Mouse (Mus musculus) kidney, adult 9 months (tissue): ENCODE results near the gene Lhfp.
A peak's percentile ranks its signal among the peaks of the same experiment; 100 is the strongest.
"Not testable (repeated sequence)": the region's sequence is repeated elsewhere in the genome, so short reads cannot be mapped to it uniquely, and the experiment has no call there.

Experiments used
- DNase-seq: peaks from one replicate; pipeline ENCODE4 v3.0.0; 2022

The Lhfp gene

DNA sequence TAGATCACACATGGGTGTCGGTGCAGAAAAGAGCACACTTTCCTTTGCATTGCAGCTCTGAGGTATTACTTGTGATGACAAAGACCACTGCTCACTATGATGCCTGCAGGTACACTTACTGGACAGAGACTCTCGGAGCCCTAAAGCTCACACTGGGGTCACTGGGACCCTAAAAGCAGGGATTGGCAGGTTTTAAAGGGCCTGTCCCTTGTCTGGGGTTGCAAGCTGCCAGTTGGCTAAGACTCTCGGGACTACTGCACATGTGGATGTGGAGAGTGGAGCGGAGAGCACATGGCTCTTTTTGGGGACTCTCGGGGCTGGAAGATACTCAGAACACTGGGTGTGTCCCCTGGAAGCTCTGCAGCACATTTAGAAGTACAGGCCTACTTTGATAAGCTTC lies 182.8 kb downstream of the Lhfp start:
- no peak for DNase-seq

- DNase-seq, result no peak
These were observed 184.4 kb downstream of the Lhfp start for GRCm38 (mm10) chr3:53225774-53226173.

DNA sequence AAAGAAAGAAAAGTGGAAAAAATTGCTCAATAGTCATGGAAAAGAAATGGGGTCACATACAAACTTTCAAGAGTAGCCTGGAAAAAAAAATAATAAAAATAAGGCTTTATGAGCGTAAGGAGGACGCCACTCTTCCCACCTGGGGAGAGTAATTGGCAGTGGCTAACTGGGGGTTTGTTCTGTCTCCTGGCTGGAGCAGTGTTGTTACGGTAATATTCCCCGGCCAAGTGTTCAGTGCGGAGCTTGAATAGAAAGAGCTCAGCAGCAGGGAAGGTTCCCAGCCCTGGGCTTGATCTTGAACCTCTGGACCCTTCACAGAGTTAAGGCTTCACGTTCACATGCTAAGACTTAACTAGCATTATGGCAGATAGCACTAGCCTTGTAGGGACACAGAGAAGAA lies 184.9 kb downstream of the Lhfp start:
- no peak for DNase-seq

- no peak for DNase-seq
These were observed 186.5 kb downstream of the Lhfp start for GRCm38 (mm10) chr3:53227866-53228265.

- DNase-seq, result no peak
These were observed 189.2 kb downstream of the Lhfp start for GRCm38 (mm10) chr3:53230562-53230961.

DNA sequence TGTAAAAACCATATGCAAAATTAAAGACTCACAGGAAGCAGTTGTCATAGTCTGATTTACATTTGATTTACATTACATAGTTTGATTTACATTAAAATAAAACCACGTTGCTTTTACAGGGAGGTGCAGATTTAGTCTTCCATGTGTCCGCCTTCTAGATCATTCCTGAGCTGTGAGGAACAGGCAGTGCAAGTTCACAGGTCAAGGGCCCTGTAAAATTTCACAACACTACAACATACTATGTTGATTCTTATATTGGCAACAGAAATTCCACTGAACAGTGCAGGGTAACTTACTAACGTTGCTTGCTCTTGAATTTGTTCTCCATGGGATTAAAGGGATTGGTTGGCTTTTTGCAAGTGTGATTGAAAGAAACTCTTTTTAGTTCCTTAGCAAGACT lies 189.8 kb downstream of the Lhfp start:
- DNase-seq, result no peak

DNA sequence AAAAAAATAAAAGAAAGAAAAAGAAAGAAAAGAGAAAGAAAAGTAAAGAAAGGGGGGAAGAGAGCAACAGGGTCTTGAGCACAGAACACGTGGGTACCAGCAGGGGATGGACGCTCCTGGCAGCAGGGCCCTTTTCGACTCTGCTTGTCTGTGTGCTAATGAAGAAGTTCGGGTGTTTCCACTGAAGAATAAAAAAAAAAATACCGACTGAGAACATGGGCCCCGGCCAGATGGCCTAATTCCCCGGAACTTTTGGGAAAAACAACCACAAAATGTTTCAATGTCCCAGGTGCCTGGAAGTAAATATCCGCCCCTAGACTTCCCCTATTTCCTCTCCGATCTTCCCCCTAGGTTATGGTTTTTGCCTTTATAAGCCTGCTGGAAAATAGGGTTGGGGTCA lies 191.1 kb downstream of the Lhfp start:
- DNase-seq, result not testable (repeated sequence)

DNA sequence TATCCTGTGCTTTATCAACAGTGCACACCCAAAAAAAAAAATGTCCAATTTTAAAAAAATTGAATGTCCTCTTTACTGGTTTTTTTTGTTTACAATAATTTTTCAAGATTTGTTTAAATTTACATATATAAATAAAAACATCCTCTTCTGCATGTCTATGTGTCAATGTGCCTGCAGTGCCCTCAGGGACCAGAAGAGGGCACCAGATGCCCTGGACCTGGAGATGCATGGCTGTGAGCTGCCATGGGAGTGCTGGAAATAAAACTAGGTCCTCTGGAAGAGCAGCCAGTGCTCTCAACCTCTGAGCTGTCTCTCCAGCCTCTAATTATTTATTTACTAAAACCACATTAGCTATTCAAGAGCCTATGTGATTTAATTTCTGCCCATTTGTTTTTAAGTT lies 193.4 kb downstream of the Lhfp start:
- no peak for DNase-seq

GRCm38 (mm10) chr3:53236471-53236870 lies 195.1 kb downstream of the Lhfp start:
- DNase-seq, result no peak

DNA sequence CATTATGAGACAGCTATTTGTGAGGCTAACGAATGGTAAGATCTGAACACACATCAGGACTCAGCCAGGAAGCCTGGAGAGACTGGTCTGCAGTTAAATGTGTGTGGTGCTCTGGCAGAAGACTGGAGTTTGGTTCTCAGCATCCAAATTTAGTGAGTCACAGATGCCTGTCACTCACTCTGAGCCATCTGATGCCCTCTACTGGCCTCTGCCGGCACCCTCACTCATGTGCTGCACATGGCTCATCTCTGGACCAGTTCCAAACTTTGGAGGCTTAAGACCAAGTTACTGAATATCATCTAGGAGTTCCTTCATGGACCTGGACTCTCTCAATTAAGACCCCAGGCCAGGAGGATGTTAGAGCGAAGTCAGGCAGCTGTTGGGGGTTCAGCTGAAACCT lies 198.8 kb downstream of the Lhfp start:
- DNase-seq, result no peak

GRCm38 (mm10) chr3:53245571-53246208 lies 204.4 kb downstream of the Lhfp start:
- DNase-seq, result no peak

DNA sequence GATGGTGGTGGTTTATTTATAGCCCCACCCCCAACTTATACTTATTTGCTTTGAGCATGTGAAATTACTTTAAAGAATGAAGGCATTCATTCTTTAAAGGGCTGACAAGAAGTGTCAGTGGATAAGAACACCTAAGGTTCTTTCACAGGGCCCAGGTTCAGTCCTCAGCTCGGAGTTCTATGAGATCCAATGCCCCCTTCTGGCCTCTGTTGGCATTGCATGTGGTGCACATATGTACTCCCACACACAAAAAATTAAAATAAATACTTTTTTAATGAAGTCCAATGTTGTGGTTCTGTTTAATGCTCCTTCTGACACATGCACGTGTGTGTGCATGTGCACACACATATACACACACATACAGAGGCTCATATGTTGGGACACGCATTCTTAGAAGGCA lies 205.8 kb downstream of the Lhfp start:
- DNase-seq, result peak; percentile 24

DNA sequence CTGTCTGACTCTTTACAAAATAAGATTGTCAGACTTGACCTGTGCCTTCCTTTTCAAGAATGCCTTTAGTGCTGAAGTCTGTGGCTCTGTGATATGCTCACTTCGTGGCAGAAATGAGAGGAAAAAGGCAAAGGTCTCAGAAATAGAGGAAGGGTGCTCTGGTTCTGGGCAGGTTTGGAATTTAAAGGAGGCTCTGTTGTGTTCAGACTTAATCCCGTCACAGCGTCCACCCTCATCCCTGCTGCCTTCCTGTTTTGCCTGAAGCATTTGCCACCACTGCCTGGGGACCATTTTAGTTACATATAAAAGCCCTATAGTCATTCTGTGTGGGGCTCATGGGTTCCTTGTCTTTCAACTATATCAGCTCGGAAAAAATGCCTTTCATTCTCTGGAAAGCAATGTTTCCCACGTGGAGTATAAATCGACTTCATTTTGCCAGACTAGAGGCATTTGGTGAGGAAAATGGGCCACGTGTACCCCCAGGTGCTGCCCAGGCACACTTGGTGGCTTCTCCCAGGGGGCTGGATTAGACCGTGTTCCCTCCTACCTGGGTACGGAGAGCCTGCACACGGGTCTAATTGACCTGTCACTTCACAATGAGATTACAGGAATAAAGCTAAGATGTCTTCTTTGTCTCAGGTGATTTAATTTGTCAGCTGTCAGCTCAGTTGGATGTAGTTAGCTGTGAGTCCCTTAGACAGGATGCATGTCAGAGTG lies 207.0 kb downstream of the Lhfp start:
- DNase-seq, result no peak

GRCm38 (mm10) chr3:53252556-53252955 lies 211.2 kb downstream of the Lhfp start:
- DNase-seq, result no peak

GRCm38 (mm10) chr3:53253223-53253832 lies 212.0 kb downstream of the Lhfp start:
- DNase-seq, result peak; percentile 40

DNA sequence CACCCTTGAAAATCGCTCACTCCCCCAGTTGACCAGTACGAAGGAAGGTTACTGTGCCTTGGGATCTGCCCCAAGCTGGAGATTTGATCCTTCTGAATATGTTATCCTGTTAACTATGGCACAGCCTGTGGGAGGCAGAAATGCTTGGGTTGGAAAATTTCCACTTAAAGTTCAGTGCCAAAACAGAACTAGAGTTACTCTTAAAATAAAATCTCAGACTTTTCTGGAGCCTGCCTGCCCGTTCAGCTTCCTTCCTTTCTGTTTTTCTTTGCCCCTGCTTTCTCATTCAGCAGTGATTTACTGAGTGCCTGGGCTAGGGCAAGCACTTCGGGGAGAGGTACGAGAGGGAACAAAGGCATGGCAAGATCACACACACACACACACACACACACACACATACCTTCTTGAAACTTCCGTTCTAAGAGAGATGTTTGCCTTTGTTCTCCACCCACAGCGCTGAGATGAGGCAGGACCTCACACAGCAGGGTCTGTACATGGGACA lies 217.4 kb downstream of the Lhfp start:
- no peak for DNase-seq

DNA sequence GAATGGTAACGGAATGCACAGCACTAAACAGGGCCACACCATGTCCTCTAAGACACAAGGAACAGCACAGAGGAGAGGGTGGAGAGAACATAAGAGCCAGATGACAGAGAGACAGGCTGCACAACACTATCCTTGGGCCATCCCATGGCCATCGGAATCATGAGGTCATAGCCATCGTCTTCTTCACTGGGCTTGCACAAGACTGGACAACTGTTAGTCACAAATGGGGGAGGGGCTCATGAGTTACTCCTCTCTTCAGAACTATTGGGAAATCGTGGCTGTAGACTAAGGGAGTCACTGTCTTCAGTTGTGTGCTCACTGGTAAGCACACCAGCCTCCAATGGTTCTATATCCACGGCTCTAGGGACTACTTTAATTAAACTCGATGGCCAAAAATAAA lies 224.8 kb downstream of the Lhfp start:
- no peak for DNase-seq

- no peak for DNase-seq
These were observed 225.7 kb downstream of the Lhfp start for GRCm38 (mm10) chr3:53267046-53267445.

DNA sequence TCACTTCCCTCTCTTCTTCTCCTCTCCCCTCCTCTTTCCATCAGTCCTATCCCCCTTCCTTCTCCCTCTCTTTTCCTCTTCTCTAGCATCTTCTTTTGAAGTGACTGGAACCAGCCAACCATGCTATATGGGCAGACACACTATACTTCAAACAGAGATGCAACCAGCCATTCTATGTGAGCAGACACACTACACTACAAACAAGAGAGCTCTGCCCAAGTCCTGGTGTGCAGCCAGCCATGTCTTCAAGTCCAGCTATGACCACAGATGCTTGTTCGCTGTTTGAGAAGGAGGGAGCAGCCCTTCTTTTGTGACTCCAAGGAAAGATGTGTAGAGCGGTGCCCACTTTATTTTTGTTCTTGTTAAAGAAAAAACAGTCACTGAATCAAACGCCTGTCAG lies 231.9 kb downstream of the Lhfp start:
- DNase-seq, result no peak

- DNase-seq, result no peak
These were observed 236.7 kb downstream of the Lhfp start for GRCm38 (mm10) chr3:53277993-53278392.

GRCm38 (mm10) chr3:53282005-53282404 lies 240.7 kb downstream of the Lhfp start:
- DNase-seq, result not testable (repeated sequence)

DNA sequence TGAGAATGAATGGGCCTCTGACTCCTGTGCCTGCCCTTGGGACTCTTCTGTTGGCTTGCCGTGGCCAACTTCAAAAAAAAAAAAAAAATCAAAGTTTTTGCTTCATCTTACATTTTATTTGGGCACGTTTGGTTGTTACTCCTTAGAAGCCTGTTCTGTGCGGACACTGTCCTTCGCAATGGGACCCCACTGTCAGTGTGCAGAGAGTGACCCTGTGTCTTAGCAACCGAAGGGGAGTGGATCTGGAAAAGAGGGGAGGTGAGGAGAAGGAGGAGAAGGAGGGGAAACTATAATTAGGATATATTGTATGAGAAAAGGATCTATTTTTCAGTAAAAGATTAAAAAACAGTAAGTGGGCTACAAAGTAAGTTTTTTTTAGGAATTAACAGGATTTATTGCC lies 242.7 kb downstream of the Lhfp start:
- DNase-seq, result no peak

DNA sequence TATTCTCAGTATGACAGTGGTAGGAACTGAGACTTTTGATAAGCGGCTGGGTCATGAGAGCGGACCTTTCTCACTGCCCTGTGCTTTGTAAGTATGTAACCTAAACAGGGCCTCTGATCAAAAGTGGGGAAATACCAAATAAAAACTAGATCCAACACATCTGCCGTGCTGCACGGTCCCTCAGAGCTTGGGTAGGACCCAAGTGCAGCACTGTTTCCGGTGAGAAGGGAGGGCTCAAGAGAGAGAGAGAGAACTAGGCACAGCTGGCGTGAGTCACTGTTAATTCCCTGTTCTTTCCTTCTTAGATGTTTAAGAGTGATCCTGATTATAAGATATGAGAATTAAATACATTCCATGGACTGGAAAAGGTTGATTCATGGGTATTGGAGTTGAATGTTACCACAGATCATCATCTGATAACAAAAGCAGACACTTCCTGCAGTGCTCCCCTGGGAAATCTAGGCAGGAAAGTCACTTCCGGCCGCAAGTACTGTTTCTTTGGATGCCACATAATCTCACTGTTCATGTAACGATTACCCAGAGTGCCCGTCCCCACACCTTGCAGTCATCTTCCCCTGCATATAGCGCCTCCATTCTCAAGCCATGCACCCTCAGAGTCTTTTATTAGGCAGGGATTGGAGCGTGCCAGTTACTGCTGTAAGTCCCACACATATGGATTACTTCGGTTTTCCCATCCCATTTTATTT lies 243.3 kb downstream of the Lhfp start:
- DNase-seq, result peak; percentile 41

DNA sequence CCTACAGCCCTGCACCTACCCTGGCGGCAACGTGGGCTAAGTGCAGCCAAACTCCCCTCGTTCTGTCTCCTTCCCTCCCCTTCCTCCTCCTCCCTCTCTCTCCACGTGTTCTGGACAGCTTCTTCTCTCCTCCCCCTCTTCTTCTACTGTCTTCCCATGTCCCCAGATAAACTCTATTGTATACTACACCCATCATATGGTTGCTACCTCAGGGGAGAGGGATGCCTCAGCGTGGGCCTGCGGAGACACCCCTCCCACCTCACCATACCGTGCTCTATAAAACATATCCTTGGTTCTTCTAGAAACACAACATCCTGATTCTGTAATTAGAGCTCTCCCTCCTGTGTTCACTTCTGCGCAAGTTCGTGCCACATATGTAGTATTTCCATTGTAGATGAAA lies 247.3 kb downstream of the Lhfp start:
- no peak for DNase-seq
